Mouse (Mus musculus): ENCODE data around the gene Gm4871.

DNA sequence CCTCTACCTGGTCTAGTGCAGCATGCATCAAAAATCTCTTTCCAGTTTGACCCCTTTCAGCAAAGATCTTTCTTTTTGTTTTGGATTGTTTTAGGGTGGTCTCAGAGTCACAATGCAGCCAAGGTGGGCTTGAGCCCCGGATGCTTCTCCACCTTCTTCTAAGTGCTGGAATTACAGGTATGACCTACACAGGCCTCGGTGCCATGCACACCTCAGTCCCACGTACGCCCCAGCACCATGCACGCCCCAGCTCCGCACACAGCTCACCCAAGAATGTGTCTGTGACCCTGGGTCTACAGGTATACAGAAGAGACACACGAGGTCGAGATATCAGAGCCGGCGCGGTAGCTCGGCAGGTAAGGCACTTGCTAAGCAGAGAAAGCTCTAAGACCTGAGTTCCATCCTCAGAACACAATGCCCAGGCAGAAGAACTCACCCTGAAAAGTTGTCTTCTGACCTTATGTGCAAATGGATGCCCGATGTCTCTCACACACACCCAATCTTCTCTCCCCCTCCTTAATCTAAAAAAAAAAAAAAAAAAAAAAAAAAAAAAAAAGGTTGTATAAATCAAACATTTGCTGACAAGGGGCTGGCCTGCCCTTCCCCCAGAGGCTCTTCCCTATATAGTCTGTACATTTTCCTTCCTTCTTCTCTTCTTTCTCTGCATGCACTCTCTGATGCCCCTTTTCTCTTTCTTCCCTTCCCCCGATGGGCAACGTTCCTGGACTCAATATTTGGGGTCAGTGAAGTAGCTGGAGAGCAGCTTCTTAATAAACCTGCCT, 23.5 kb downstream of the Gm4871 start:
- TF ChIP-seq CTCF (IDR thresholded peaks at IDR 0.05; ENCODE audit: borderline replicate concordance, insufficient read depth, low read depth, low read length), result no peak
- no peak for TF ChIP-seq POLR2A (IDR thresholded peaks at IDR 0.05; ENCODE audit: borderline replicate concordance, insufficient read depth, low read length)
